Mouse (Mus musculus) c-Kit-positive CD71-positive TER-119-positive erythroid progenitor cells, embryonic 14.5 days (primary cell): ENCODE results near the gene Pemt.
"Not testable (repeated sequence)": the region's sequence is repeated elsewhere in the genome, so short reads cannot be mapped to it uniquely, and the experiment has no call there.

ENCODE experiments used
- DNase-seq: peaks from one replicate; pipeline ENCODE4 v3.0.0-alpha.2; 2013; ENCODE audit warnings: low spot score

The Pemt gene

DNA sequence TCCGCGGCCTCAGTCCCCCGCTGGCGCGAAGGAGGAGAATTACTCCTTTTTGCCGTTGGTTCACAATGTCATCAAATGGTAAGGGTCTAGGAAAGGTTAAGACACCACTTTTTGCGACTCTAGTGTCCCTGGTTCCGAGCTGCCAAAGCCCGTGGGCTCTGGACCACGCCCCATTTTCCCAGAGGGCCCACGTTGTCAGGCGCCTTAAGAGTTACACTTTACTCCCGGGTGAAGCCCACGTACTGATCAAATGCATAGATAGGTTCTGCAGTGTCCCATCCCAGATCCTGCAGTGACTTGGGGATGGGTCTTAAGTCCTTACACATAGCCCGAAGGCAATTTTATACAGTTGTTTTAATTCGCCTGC lies 97.9 kb downstream of the Pemt start:
- DNase-seq, result peak; percentile 40

DNA sequence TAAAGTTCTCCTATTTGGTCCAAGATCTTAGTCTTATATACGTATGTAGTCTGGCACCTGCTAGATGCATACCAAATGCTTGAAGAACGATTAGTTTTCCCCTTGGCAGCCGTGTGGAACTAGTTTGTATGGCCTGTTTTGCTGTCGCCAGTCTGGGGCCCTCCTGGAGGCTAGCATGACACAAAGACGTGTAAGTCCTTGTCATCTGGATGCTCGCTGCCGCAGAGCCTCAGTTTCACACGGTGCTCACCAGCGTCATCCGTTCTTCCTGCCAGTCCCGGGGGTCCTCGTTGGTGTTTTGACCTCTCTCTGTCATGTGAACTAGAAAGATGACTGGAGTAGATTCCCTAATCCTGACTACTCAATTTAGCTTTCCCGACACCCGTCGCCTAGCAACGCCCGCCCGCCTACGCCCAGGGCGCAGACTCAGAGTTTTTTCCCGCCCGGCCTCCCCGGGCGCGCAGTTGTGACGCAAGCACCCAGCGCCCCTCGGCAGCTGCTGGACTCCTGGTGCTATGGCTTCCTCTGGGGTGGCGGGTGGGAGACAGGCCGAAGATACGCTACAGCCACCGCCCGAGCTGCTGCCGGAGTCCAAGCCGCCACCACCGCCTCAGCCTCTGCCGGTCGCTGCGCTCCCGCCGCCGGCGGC lies 98.4 kb downstream of the Pemt start, which contains the start of gene Med9:
TSS of gene Med9 (plus strand) at position 455 of the 649 bp plus-strand sequence.
- DNase-seq, result peak; percentile 90

DNA sequence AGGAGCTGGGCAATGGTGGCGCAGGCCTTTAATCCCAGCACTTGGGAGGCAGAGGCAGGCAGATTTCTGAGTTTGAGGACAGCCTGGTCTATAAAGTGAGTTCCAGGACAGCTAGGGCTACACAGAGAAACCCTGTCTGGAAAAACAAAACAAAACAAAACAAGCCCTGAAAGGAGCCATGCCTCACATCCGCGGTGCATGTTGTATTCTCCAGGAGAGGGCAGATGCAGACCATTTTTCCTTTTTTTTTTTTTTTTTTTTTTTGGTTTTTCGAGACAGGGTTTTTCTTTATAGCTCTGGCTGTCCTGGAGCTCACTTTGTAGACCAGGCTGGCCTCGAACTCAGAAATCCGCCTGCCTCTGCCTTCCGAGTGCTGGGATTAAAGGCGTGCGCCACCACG lies 101.4 kb downstream of the Pemt start:
- not testable (repeated sequence) for DNase-seq

- no peak for DNase-seq
These were observed 104.9 kb downstream of the Pemt start for GRCm38 (mm10) chr11:59941391-59941790.

GRCm38 (mm10) chr11:59940645-59941044 lies 105.6 kb downstream of the Pemt start:
- no peak for DNase-seq

GRCm38 (mm10) chr11:59939821-59940220 lies 106.5 kb downstream of the Pemt start:
- DNase-seq, result no peak

- DNase-seq, result no peak
These were observed 108.7 kb downstream of the Pemt start for GRCm38 (mm10) chr11:59937615-59938014.

- no peak for DNase-seq
These were observed 109.3 kb downstream of the Pemt start for GRCm38 (mm10) chr11:59937023-59937422.

- no peak for DNase-seq
These were observed 112.3 kb downstream of the Pemt start for GRCm38 (mm10) chr11:59933943-59934342.

DNA sequence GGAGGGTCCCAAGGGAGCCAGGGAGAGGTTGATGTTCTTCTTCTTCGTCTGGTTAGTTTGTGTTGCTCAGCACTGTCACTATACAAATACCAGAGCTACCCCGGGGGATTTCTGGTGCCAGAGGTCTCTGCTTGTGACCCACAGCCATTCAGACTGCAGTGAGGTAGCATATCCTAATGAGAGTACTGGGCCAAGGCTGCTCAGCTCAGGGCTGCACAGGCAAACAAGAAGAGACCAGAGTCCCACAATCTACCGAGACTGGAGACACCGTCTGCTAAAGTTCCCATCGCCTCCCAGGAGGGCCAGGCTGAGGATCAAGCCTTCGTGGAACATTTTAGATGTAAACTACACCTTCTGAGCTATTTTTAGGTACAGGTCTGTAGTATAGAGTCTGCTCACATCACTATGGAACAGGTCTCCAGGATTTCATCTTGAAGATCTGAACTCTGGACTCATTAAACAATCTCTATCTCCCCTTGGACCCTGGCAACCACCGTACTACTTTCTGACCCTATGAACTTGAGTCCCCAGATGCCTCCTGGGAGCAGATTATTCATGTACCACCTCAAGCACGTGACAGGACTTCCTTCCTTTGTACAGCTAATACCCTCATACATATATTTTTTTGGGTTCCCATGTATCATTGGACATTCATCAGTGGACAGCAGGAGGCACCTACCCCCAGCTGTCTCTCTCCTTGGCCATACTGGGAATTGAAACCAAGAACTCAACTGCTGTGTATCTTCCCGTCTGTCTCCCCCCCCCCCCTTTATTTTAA lies 113.5 kb downstream of the Pemt start:
- no peak for DNase-seq

GRCm38 (mm10) chr11:59930031-59930430 lies 116.3 kb downstream of the Pemt start:
- DNase-seq, result no peak

DNA sequence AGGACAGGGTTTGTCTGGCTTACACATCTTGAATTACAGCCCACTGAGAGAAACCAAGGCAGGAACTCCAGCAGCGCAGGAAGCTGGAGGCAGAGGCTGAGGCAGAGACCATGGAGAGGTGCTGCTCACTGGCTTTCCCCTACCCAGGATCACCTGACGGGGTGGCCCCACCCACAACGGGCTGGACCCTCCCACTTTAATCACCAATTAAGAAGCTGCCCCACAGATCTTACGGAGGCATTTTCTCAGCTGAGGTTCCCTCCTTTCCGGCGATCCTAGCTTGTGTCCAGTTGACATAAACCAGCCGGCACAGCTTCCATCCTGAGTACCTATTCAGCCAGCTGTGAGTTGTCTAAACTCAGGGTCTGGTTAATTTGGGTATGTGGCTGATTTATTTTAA lies 125.0 kb downstream of the Pemt start:
- DNase-seq, result peak; percentile 73
